Mouse (Mus musculus) myocyte (in vitro differentiated cells): ENCODE results near the gene Fut1.

Experiments used
- E2F4 ChIP-seq: IDR thresholded peaks from one replicate; pipeline ENCODE4 v1.6.1; 2011; ENCODE audit warnings: mild to moderate bottlenecking, control low read depth, moderate library complexity; ENCODE audit not compliant: insufficient read depth
- POLR2A ChIP-seq: IDR thresholded peaks from one replicate; pipeline ENCODE4 v1.6.1; 2011; ENCODE audit warnings: low read depth, mild to moderate bottlenecking, control low read depth, moderate library complexity; ENCODE audit not compliant: insufficient read length
- POLR2AphosphoS2 ChIP-seq: IDR thresholded peaks from one replicate; pipeline ENCODE4 v1.6.1; 2011; ENCODE audit warnings: low read depth, control low read depth; ENCODE audit not compliant: insufficient read length
- REST ChIP-seq: IDR thresholded peaks from one replicate; pipeline ENCODE4 v1.6.1; 2011; ENCODE audit warnings: mild to moderate bottlenecking, control low read depth, moderate library complexity; ENCODE audit not compliant: insufficient read depth, insufficient read length
- TCF12 ChIP-seq: IDR thresholded peaks from one replicate; pipeline ENCODE4 v1.6.1; 2011; ENCODE audit warnings: mild to moderate bottlenecking, control low read depth; ENCODE audit not compliant: poor library complexity, insufficient read depth, severe bottlenecking
- TCF3 ChIP-seq: IDR thresholded peaks from one replicate; pipeline ENCODE4 v1.6.1; 2011; ENCODE audit warnings: low read depth, control low read depth; ENCODE audit not compliant: insufficient read length
- USF1 ChIP-seq: IDR thresholded peaks from one replicate; pipeline ENCODE4 v1.6.1; 2011; ENCODE audit warnings: low read depth, mild to moderate bottlenecking, control low read depth, moderate library complexity

DNA sequence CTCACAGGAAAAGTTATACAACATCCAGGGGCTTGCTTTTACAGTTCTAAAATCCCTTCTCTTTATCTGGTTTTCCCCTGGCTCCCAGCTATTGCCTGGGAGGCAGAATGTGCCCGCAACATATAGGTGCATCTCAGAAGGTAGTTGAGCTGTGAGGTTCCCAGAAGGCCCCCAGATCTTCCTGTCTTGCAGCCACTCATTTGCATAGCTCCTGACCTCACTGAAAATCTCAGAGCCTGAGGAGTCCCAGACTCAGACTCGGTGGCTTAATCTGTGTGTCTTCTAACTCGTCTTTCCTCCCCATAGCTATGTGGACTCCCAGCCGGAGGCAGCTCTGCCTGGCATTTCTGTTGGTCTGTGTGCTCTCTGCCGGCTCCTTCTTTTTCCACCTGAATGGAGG lies 1.2 kb downstream of the Fut1 start:
- TF ChIP-seq POLR2AphosphoS2, result no peak
- no peak for TF ChIP-seq TCF12
- no peak for TF ChIP-seq TCF3
- TF ChIP-seq POLR2A, result no peak
- TF ChIP-seq USF1, result no peak
- TF ChIP-seq E2F4, result no peak
- TF ChIP-seq REST, result no peak
